Mouse (Mus musculus): Measurements from ENCODE around the gene Erbb4. TPM values are rescaled to one million over a fixed set of nuclear protein-coding genes. Genes with fewer than 3 reads are reported as not detected.

Gene Erbb4
- polyA plus RNA-seq, 1 experiment: not detected

DNA sequence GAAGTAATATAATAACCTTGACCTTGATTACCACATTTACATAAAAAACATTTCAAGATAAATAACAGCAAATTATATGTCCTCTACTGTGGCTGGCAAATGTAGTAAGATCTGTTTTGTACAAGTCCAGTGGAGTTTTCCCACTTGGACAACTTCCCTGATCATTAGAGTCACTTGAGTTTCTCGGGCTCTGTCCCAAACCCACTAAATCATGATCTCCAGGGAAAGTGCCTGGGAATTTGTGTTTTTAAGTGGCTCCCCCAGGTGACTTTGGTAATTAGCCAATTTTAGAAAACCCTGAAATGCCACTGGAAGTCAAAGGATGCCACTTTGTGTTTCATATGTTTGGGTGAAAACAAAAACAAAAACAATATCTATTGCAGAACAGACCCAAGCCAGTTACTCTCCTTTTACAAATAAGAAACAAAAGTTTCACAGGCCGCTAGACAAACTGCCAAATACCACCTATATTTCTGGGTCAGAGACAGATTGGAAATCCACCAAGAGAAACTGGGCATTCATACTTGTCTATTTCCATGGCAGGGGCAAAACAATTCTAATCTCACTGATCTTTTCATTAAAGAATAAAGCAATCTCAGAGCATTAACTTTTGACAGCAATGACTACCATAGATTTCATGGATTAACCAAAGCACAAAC lies 234.8 kb downstream of the Erbb4 start:
- H3K4me3 ChIP-seq (ENCODE audit: low read depth, low read length): no peak overlapping the region
- TF ChIP-seq CTCF (IDR thresholded peaks at IDR 0.05; ENCODE audit: extremely low read depth, insufficient read length, insufficient replicate concordance, low read depth, low read length) (no peak), POLR2A (IDR thresholded peaks at IDR 0.05; ENCODE audit: low read depth, low read length) (no peak)
- WGBS: 65% methylated on average over 2 of the region's 2 CpGs
- no peaks in the 10 kb centered on the region for H3K27me3 ChIP-seq (ENCODE audit: control insufficient read depth, insufficient read depth, low read length)
- H3K36me3 ChIP-seq (ENCODE audit: control insufficient read depth, insufficient read depth, low read length): no peaks in the 10 kb centered on the region
- H3K4me1 ChIP-seq (ENCODE audit: control insufficient read depth, insufficient read depth, insufficient read length, low read length): no peaks in the 10 kb centered on the region
- H3K27ac ChIP-seq (ENCODE audit: insufficient read depth, low read depth, low read length): no peak overlapping the region

DNA sequence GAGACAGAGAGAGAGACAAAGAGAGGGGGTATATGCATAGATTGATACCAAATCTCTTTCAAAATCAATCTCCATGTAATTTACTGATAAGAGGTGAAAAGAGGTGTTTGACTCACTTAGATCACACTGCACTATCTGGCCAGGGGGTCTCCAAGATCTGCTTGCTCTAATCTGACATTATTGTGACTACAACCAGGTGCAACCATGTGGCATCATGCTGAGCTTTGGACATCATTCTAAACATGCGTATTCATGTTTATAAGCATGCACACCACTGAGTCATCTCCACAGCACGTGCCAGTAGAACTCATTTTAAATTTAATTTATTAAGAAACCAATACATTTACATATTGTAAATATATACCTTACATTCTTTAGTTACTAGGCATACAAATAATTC lies 247.5 kb downstream of the Erbb4 start:
- TF ChIP-seq POLR2A (IDR thresholded peaks at IDR 0.05; ENCODE audit: low read depth, low read length): no peak
- no peak for TF ChIP-seq CTCF (IDR thresholded peaks at IDR 0.05; ENCODE audit: extremely low read depth, insufficient read length, insufficient replicate concordance, low read depth, low read length)
- no peaks in the 10 kb centered on the region for H3K27me3 ChIP-seq (ENCODE audit: control insufficient read depth, insufficient read depth, low read length)
- H3K4me3 ChIP-seq (ENCODE audit: low read depth, low read length): no peak overlapping the region
- H3K27ac ChIP-seq (ENCODE audit: insufficient read depth, low read depth, low read length): no peak overlapping the region
- no peaks in the 10 kb centered on the region for H3K4me1 ChIP-seq (ENCODE audit: control insufficient read depth, insufficient read depth, insufficient read length, low read length)
- H3K36me3 ChIP-seq (ENCODE audit: control insufficient read depth, insufficient read depth, low read length): no peaks in the 10 kb centered on the region
- 87% methylated on average over 2 of the region's 2 CpGs for whole genome bisulfite sequencing

DNA sequence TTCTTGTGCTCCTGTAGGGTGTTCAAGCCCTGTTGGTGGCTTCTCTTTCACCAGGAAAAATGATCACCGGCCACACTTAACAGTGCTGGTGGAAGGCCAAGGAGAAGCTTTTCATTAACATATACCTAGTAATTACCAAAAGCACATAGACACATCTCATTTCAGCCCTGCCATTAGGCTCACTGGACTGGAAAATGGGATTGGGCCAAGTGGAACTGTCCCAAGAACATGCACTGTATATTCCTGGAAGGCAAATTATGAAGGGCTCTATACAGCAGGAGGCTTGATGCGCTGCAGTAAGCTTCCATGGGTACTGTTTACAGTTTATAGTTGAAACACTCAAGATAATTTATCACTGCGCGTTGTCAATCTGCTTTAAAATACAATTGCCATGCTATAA lies 248.4 kb downstream of the Erbb4 start:
- Histone ChIP-seq H3K4me3 (ENCODE audit: low read depth, low read length) (no peak overlapping the region), H3K4me1 (ENCODE audit: control insufficient read depth, insufficient read depth, insufficient read length, low read length) (no peaks in the 10 kb centered on the region), H3K27ac (ENCODE audit: insufficient read depth, low read depth, low read length) (no peak overlapping the region), H3K27me3 (ENCODE audit: control insufficient read depth, insufficient read depth, low read length) (no peaks in the 10 kb centered on the region), H3K36me3 (ENCODE audit: control insufficient read depth, insufficient read depth, low read length) (no peaks in the 10 kb centered on the region)
- TF ChIP-seq CTCF (IDR thresholded peaks at IDR 0.05; ENCODE audit: extremely low read depth, insufficient read length, insufficient replicate concordance, low read depth, low read length) (no peak), POLR2A (IDR thresholded peaks at IDR 0.05; ENCODE audit: low read depth, low read length) (no peak)
- WGBS: 85% methylated on average over 4 of the region's 4 CpGs

DNA sequence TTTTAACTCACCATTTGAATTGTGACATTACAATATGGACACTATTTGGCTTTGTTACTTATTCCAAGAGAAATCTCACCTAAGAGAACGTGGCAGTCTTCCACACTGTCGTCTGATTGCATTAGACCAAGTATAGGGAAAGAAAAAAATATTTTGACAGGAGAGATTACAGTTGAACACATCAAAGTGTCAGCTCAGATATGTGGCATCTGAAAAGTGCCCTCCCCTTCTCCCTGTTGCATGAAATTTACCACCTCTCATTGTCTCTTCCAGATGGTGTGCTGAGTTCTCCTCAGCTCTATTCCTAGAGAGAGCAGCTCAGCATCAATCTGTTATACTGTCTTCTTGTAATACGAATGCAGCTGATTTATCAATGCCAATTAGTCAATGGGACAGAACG lies 268.5 kb downstream of the Erbb4 start:
- no peak overlapping the region for H3K27ac ChIP-seq (ENCODE audit: insufficient read depth, low read depth, low read length)
- 67% methylated on average over 4 of the region's 4 CpGs for WGBS
- no peaks in the 10 kb centered on the region for H3K27me3 ChIP-seq (ENCODE audit: control insufficient read depth, insufficient read depth, low read length)
- no peak for TF ChIP-seq CTCF (IDR thresholded peaks at IDR 0.05; ENCODE audit: extremely low read depth, insufficient read length, insufficient replicate concordance, low read depth, low read length)
- no peak for TF ChIP-seq POLR2A (IDR thresholded peaks at IDR 0.05; ENCODE audit: low read depth, low read length)
- no peak overlapping the region for H3K4me3 ChIP-seq (ENCODE audit: low read depth, low read length)
- no peaks in the 10 kb centered on the region for H3K36me3 ChIP-seq (ENCODE audit: control insufficient read depth, insufficient read depth, low read length)
- no peaks in the 10 kb centered on the region for H3K4me1 ChIP-seq (ENCODE audit: control insufficient read depth, insufficient read depth, insufficient read length, low read length)

DNA sequence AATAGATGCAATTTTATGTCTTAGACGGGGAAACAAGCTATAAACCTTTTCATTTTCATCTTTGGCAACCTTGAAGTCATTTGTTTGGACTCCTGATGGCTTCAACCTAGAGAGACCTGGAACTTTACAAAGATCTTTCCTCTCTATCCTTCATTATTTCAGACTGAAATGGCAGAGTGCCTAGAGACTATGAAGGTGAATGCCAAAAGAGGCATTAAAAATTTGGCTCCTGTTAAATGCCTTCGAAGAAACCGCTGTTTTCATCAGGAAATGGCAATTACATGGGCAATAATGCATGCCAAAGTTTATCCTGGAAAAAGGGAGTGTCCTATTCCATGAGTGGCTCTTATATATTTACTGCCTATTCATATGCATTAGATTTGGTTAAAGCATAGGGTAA lies 273.2 kb downstream of the Erbb4 start:
- Histone ChIP-seq H3K27ac (ENCODE audit: insufficient read depth, low read depth, low read length) (no peak overlapping the region), H3K36me3 (ENCODE audit: control insufficient read depth, insufficient read depth, low read length) (no peaks in the 10 kb centered on the region), H3K4me3 (ENCODE audit: low read depth, low read length) (no peak overlapping the region), H3K27me3 (ENCODE audit: control insufficient read depth, insufficient read depth, low read length) (no peaks in the 10 kb centered on the region), H3K4me1 (ENCODE audit: control insufficient read depth, insufficient read depth, insufficient read length, low read length) (no peaks in the 10 kb centered on the region)
- TF ChIP-seq CTCF (IDR thresholded peaks at IDR 0.05; ENCODE audit: extremely low read depth, insufficient read length, insufficient replicate concordance, low read depth, low read length) (no peak), POLR2A (IDR thresholded peaks at IDR 0.05; ENCODE audit: low read depth, low read length) (no peak)
- 60% methylated on average over 3 of the region's 3 CpGs for WGBS

DNA sequence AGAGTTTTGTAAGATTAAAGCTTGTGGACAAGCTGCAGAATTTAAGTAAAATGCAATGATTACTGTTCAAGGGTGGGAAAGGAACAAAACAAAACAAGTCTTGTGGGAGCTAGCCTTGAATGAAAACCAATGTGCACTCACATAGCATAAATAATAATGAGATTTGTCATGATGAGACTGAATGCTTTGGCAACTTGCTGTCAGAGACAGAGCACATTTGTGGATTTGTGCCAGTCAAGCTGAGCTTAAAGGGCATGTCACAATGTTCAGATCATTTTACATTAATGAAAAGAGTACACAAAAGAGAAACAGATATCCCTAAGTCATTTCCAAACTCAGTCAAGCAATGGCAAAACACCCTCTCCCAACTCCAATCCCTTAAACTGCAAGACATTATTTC lies 275.8 kb downstream of the Erbb4 start:
- Histone ChIP-seq H3K4me3 (ENCODE audit: low read depth, low read length) (no peak overlapping the region), H3K27me3 (ENCODE audit: control insufficient read depth, insufficient read depth, low read length) (no peaks in the 10 kb centered on the region), H3K27ac (ENCODE audit: insufficient read depth, low read depth, low read length) (no peak overlapping the region), H3K4me1 (ENCODE audit: control insufficient read depth, insufficient read depth, insufficient read length, low read length) (no peaks in the 10 kb centered on the region), H3K36me3 (ENCODE audit: control insufficient read depth, insufficient read depth, low read length) (no peaks in the 10 kb centered on the region)
- TF ChIP-seq POLR2A (IDR thresholded peaks at IDR 0.05; ENCODE audit: low read depth, low read length): no peak
- TF ChIP-seq CTCF (IDR thresholded peaks at IDR 0.05; ENCODE audit: extremely low read depth, insufficient read length, insufficient replicate concordance, low read depth, low read length): no peak

DNA sequence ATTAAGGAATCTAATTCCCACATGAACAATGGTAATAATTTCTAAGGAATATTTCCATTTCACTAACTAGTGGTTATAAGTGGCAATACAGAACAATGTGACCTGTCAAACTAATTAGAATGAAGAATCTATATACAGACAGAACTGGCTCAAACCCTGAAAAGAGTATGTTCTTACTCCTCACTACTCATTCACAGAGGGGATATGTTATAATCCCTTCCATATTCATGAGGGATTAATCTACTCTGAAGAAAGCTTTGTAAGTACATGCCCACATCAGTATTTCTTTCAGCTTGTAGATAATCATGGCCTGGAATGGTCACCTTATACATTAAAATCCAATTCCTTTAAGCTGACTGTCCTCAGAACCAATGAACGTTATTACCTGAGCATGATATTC lies 276.3 kb downstream of the Erbb4 start:
- Histone ChIP-seq H3K27ac (ENCODE audit: insufficient read depth, low read depth, low read length) (no peak overlapping the region), H3K27me3 (ENCODE audit: control insufficient read depth, insufficient read depth, low read length) (no peaks in the 10 kb centered on the region), H3K4me3 (ENCODE audit: low read depth, low read length) (no peak overlapping the region), H3K36me3 (ENCODE audit: control insufficient read depth, insufficient read depth, low read length) (no peaks in the 10 kb centered on the region), H3K4me1 (ENCODE audit: control insufficient read depth, insufficient read depth, insufficient read length, low read length) (no peaks in the 10 kb centered on the region)
- TF ChIP-seq POLR2A (IDR thresholded peaks at IDR 0.05; ENCODE audit: low read depth, low read length): no peak
- no peak for TF ChIP-seq CTCF (IDR thresholded peaks at IDR 0.05; ENCODE audit: extremely low read depth, insufficient read length, insufficient replicate concordance, low read depth, low read length)
- whole genome bisulfite sequencing: 79% methylated on average over 1 of the region's 1 CpGs

All from small intestine, adult 2 months (tissue).